Mouse (Mus musculus): ENCODE results near the gene Abhd13. TPM values are rescaled to one million over a fixed set of nuclear protein-coding genes. Genes with fewer than 3 reads are reported as not detected.

Abhd13 gene
- polyA plus RNA-seq, 1 experiment from 2014 or later = 16.7 TPM

- Histone ChIP-seq H3K4me1 (no peaks in the 10 kb centered on the region), H3K4me3 (no peak overlapping the region), H3K27ac (replicated peaks) (no peak overlapping the region), H3K36me3 (no peaks in the 10 kb centered on the region), H3K4me2 (replicated peaks) (no peak overlapping the region), H3K9me3 (no peaks in the 10 kb centered on the region), H3K27me3 (no peaks in the 10 kb centered on the region), H3K9ac (replicated peaks) (no peak overlapping the region)
- WGBS = 89% methylated on average over 9 of the region's 9 CpGs
- ATAC-seq (replicated peaks) = no peak
Observed at GRCm38 (mm10) chr8:10031177-10031576, 53.7 kb downstream of the Abhd13 start.

- Histone ChIP-seq H3K36me3 (no peaks in the 10 kb centered on the region), H3K4me2 (replicated peaks) (no peak overlapping the region), H3K9ac (replicated peaks) (no peak overlapping the region), H3K4me1 (no peaks in the 10 kb centered on the region), H3K4me3 (no peak overlapping the region), H3K27me3 (no peaks in the 10 kb centered on the region), H3K27ac (replicated peaks) (no peak overlapping the region), H3K9me3 (no peaks in the 10 kb centered on the region)
- WGBS = 66% methylated on average over 3 of the region's 3 CpGs
- no peak for ATAC-seq (replicated peaks)
Observed at GRCm38 (mm10) chr8:10040866-10041265, 63.4 kb downstream of the Abhd13 start.

Other genes with a start within 250 kb of the Abhd13 start
- gene Fam155a, start 206.5 kb upstream of the Abhd13 start, polyA plus RNA-seq (2015; fragmentation: Nextera tagmentation; extraction: Ambion mirVana) = 17.1 and 18.9 TPM in 2 replicates
- gene Gm10217, start 113.5 kb upstream of the Abhd13 start, polyA plus RNA-seq (2015; fragmentation: Nextera tagmentation; extraction: Ambion mirVana) = not detected in 2 replicates
- gene Lig4, start within 50 bp of the Abhd13 start, polyA plus RNA-seq (2015; fragmentation: Nextera tagmentation; extraction: Ambion mirVana) = 10.4 and 11.9 TPM in 2 replicates
- gene Tnfsf13b, start 28.8 kb downstream of the Abhd13 start, polyA plus RNA-seq (2015; fragmentation: Nextera tagmentation; extraction: Ambion mirVana) = 0.06 and 0.23 TPM in 2 replicates
- 3.8 and 4.1 TPM in 2 replicates for gene Myo16, start 176.2 kb downstream of the Abhd13 start, polyA plus RNA-seq (2015; fragmentation: Nextera tagmentation; extraction: Ambion mirVana)

Measured in forebrain, embryonic 15.5 days (tissue).